Mouse (Mus musculus) brain, embryonic 14.5 days (tissue): ENCODE data around the gene Oas1g.

Experiments used
- CTCF ChIP-seq: fragments of 200-500 bp; IDR thresholded peaks from 2 replicates; pipeline ENCODE4 v1.5.1; 2012; ENCODE audit warnings: inconsistent platforms, mild to moderate bottlenecking, moderate library complexity, borderline replicate concordance; ENCODE audit not compliant: insufficient read depth, insufficient read length; ENCODE audit errors: extremely low read depth
- POLR2A ChIP-seq: fragments of 200-500 bp; IDR thresholded peaks from 2 replicates; pipeline ENCODE4 v1.6.1; 2012; ENCODE audit warnings: mild to moderate bottlenecking, inconsistent platforms, borderline replicate concordance; ENCODE audit not compliant: poor library complexity, insufficient read depth, insufficient read length, severe bottlenecking; ENCODE audit errors: extremely low read depth

DNA sequence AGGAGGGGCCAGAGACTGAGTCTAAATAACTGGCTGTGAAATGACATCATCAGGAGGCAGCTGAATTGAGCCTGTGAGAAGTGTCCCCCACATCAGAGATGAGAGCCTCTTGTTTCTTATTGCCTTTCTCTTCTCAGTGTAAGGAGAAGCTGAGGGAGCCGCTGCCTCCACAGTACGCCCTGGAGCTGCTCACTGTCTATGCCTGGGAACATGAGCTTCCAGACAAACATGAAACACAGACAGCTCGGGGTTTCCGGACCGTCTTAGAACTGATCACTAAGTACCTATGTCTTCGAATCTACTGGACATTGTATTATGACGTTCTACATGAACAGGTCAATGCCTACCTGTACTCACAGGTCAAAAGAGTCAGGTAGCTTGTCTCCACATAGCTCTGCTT, 16.6 kb downstream of the Oas1g start:
- TF ChIP-seq CTCF (no peak), POLR2A (no peak)
